Mouse (Mus musculus): ENCODE measurements around the gene Clstn2.

Clstn2 gene

GRCm38 (mm10) chr9:98032573-98033272 is at the start of gene Clstn2:
TSS of gene Clstn2 (minus strand) at chr9:98033181.
- peak; percentile 43 for DNase-seq (ENCODE audit: low spot score)

DNA sequence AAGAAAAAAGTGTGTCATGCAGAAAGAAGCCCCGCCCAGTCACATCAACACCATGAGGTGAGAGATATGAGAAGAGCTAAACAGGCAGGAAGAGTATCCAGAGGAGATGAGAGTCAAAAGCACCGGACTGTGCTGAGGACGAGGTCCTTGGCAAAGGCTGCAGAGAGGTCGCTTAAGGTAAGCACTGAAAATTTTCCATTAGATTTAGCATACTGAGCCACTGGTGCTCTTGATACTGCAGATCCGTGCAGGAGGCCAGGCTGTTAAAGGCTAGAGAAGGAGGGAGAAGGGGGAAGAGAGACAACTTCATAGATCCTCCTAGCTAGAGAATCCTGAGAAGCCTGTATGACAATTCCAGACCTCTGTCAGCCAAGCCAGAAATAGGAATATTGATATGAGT is 34.8 kb upstream of the Clstn2 start:
- DNase-seq (ENCODE audit: low spot score): no peak

- no peak for DNase-seq (ENCODE audit: low spot score)
Observed at GRCm38 (mm10) chr9:98061646-98062045, 28.7 kb upstream of the Clstn2 start.

- no peak for DNase-seq (ENCODE audit: low spot score)
Observed at GRCm38 (mm10) chr9:98057291-98057690, 24.3 kb upstream of the Clstn2 start.

DNA sequence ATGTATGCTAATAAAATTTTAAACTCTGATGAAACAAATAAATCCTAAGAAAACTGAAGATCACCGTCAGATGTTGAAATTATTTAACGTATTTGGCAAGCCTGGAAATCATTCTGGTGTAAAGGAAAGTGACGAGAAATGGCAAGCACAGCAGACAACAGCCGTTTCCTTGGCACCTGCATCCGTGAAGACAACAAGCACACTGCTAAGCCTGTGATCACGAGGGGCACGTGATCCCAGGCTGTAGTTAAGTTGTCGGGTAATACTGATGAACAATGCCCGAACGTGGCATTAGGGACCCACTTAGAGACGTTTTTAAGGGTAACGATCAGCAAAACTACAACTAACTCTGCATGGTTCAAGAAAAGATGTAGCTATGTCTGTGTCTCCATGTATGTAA is 18.4 kb upstream of the Clstn2 start:
- DNase-seq (ENCODE audit: low spot score): no peak

GRCm38 (mm10) chr9:98033273-98033855 is 383 bp upstream of the Clstn2 start:
- peak; percentile 16 for DNase-seq (ENCODE audit: low spot score)

- peak; percentile 4 for DNase-seq (ENCODE audit: low spot score)
Observed at GRCm38 (mm10) chr9:98031898-98032572, 946 bp downstream of the Clstn2 start.

DNA sequence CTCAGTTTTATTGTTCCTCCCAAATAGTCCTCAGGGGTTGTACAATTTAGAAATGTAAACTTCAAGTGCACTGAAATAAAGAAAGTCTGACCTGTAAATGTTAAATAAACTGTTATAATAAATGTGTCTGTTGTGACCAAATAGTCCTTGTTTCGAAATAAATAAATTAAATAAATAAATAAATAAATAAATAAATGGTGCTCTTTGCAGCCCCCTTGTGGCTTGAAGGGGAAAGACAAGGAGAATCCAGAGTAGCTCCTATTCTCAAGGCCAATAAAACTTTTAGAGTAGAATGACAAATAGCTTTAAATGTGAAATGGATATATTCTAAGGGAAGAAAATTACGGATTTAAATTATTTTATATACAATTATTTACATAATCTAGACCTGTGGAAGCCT is 2.3 kb downstream of the Clstn2 start:
- DNase-seq (ENCODE audit: low spot score): peak; percentile 22

GRCm38 (mm10) chr9:98025548-98025947 is 7.4 kb downstream of the Clstn2 start:
- DNase-seq (ENCODE audit: low spot score): no peak

DNA sequence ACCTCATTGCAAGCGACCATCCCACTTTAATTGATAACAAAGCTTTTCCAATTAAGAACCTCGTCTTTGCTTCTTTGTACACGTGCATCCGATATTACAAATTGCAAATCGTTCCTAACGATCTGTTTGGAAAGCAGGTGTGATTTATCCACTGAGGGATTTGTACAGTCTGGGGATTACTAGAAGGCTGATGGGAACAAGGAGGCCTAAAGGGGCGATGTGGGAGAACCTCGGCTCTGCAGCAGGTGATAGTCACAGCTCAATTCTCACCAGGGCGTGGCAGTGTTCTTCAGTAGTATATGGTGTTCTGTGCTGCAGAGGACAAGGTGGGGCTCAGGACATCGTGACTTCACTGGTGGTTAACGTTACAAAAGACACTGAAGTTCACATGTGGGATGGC is 9.9 kb downstream of the Clstn2 start:
- no peak for DNase-seq (ENCODE audit: low spot score)

GRCm38 (mm10) chr9:98019876-98020275 is 13.1 kb downstream of the Clstn2 start:
- DNase-seq (ENCODE audit: low spot score): no peak

DNA sequence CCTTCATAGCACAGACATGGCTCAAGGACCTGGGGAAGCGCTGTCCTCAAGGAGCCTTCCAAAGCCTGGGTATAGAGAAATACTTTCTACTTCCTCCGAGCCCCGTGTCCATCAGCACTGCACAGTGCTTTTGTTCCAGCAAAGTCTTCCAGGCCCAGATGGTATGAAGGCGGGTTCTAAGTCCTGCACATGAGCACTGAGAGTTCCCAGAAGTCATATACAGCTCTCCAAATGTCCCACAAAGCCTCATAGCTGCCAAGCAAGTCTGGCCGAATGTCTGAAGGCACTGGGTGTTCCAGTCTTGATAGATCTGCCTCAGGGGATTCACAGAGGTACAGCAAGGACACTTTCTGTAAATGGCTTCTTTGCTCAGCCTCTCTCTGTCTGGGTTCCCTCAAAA is 14.3 kb downstream of the Clstn2 start:
- DNase-seq (ENCODE audit: low spot score): no peak

DNA sequence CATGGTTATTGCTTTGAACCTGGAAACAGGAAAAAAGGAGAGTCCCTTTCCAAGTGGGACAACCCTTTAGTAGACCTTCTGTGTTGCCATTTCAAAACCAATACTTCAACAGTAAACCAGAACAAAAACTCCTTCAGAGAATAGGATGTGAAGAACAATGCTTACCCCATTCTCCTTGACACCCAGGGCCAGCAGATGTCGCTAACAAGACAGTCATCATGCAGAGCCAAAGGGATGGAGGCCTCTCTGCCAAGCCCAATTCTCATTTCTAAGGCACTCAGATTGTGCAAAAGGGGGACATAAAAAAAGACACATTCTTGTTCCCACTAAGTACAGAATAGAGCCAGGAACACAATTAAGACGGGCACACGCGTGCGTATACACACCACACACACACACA is 16.4 kb downstream of the Clstn2 start:
- no peak for DNase-seq (ENCODE audit: low spot score)

DNA sequence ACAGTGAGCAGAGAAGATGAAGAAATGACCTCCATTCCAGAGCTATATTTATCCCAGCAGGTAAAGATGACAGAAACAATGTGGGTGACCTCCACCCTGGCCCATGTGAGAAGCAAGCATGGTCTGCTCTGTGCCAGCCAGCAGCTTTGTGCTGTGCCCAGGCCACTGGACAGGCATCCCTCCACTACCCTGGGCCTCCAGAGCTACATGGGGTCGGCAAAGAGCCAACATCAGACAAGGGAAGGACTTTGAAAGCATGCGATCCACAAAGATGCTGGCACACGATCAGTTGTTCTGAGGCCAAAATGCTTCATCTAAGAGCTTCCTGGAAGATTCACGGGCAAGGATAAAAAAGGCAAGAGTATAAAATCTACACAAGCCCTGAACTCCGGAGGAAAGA is 36.6 kb downstream of the Clstn2 start:
- peak; percentile 29 for DNase-seq (ENCODE audit: low spot score)

- peak; percentile 13 for DNase-seq (ENCODE audit: low spot score)
Observed at GRCm38 (mm10) chr9:97995723-97996122, 37.3 kb downstream of the Clstn2 start.

GRCm38 (mm10) chr9:97992131-97992530 is 40.9 kb downstream of the Clstn2 start:
- peak; percentile 42 for DNase-seq (ENCODE audit: low spot score)

DNA sequence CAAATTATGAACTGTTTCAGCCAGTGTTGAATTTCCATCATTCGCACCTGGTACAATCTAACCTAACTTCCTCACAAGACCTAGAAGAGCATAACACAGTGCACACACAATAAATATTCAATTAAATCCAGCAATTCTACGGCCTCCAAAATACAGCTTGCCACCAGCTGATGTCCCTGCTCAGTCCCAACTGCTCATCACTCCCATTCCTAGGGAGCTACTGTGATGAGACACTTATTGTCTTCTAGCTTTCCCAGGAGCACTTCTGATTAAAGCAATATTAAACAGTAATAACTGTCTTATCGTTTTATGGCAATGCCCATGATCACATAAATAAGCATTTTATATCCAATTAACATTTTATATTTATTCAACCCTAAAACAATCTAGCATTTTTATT is 55.6 kb downstream of the Clstn2 start:
- DNase-seq (ENCODE audit: low spot score): no peak

- DNase-seq (ENCODE audit: low spot score): no peak
Observed at GRCm38 (mm10) chr9:97974801-97975347, 58.1 kb downstream of the Clstn2 start.

GRCm38 (mm10) chr9:97966691-97967090 is 66.3 kb downstream of the Clstn2 start:
- no peak for DNase-seq (ENCODE audit: low spot score)

DNA sequence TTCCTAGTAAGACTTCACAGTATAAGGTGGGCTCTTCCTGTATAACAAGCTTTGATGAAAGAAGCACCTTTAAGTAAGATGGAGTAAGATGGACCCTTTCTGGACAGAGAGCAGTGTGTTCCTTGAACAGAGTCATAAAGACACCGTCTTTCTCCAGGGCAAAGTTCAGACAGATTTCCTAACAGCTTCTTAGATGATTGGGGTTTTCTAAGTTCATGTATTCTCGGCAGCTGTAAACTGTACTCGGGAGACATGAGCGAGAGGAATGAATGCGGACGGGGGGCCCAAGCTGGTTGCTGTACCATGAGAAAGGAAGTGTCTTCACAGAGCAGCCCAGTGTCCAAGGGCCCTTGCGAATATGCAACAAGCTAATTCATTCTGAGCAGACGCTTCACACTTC is 75.5 kb downstream of the Clstn2 start:
- no peak for DNase-seq (ENCODE audit: low spot score)

DNA sequence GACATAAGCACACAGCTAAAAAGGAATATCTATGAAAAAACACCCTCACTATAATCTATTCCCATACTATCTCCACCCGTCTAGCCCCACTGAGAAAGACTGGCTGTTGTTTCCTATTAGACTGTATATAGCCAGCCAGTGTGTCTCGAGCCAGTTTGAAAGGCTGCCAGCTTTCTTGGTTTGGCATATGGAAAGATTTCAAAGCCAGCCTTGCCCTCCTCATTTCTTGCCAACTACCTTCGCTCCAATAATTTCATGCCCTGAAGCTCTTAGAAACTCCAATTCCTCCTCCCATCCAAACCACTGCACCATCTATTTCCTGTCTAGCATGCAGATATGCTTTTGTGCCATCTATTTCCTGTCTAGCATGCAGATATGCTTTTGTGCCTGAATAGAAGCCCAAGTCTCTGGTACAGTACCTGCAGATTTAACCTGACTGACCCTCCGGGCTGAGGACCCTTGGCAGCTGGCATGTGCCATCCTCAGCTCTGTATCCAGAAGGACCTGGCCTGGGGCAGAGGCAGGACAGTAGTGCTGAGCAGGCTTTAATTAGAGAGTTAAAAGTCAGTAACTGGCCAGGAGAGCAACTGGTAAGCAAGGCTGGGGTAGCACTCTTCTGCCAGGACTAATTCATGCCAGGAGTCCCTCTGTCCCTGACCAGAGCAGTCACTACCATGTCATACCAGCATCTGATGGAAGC is 76.4 kb downstream of the Clstn2 start:
- DNase-seq (ENCODE audit: low spot score): peak; percentile 14

DNA sequence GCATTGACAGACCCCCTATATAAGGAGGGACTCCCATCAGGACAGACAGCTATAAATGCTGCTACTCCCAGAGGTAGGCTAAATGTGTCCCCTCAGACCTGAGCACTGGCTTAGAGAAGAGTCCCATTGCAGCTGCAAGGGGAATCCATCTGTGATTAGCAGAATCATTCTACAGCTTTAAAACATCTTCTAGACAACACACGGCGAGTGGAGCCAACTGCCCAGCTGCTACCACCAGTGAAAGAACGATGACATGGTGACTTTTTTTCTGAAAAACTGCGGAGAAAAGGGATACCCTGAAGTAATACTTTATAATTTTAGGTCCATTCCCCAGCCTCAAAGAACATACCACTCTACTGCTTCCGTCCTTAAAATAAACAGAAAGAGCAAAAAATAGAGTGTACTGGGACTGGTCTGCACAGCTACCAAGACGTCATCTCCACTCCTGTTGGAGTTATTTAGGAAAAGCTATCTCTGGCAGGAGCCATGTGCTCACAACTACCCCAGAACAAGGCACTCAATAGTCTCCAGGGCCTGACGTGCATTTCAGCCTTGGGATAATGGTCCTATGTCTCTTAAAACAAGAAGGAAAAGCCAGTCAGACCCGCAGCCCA is 79.1 kb downstream of the Clstn2 start:
- DNase-seq (ENCODE audit: low spot score): no peak
